Mouse (Mus musculus) liver, adult 2 months (tissue): ENCODE measurements at regions not wholly inside any gene's neighbourhood (a gene's known extent, or its start where the extent isn't known, plus 50 kb on each side); places are given as distances from the start of the nearest gene placed in this dataset.

Experiments
- DNase-seq: peaks from one replicate; pipeline ENCODE4 v3.0.0-alpha.2; 2011; ENCODE audit warnings: low read depth, low spot score; ENCODE audit errors: extremely low read depth
- H3K27ac ChIP-seq: fragments of 200-500 bp; replicated peaks from 2 replicates; pipeline ENCODE4 v1.5.1; 2012; ENCODE audit warnings: low read depth, mild to moderate bottlenecking, control low read depth, inconsistent platforms, low read length; ENCODE audit not compliant: insufficient read depth
- H3K27me3 ChIP-seq: fragments of 200-500 bp; 2 replicates; pipeline ENCODE4 v1.6.1; 2012; ENCODE audit warnings: mild to moderate bottlenecking, moderate library complexity, low read length, inconsistent platforms; ENCODE audit not compliant: control insufficient read depth, insufficient read depth
- H3K36me3 ChIP-seq: fragments of 200-500 bp; 2 replicates; pipeline ENCODE4 v1.6.1; 2012; ENCODE audit warnings: low read length, inconsistent platforms; ENCODE audit not compliant: control insufficient read depth, insufficient read depth
- H3K4me1 ChIP-seq: fragments of 200-500 bp; 2 replicates; pipeline ENCODE4 v1.6.1; 2011; ENCODE audit warnings: low read length; ENCODE audit not compliant: control insufficient read depth, insufficient read depth
- H3K4me3 ChIP-seq: fragments of 200-500 bp; 2 replicates; pipeline ENCODE4 v1.5.1; 2011; ENCODE audit warnings: low read depth, mild to moderate bottlenecking, control low read depth, low read length, moderate library complexity; ENCODE audit not compliant: insufficient read depth
- H3K79me2 ChIP-seq: fragments of 200-500 bp; 2 replicates; pipeline ENCODE4 v1.6.1; 2012; ENCODE audit warnings: inconsistent platforms, mild to moderate bottlenecking, low read length, moderate library complexity; ENCODE audit not compliant: control insufficient read depth, insufficient read depth
- H3K9ac ChIP-seq: fragments of 200-500 bp; 2 replicates; pipeline ENCODE4 v1.6.1; 2012; ENCODE audit warnings: low read depth, mild to moderate bottlenecking, control low read depth, inconsistent platforms, low read length
- CTCF ChIP-seq: fragments of 200-500 bp; IDR thresholded peaks from 2 replicates; pipeline ENCODE4 v1.5.1; 2011; ENCODE audit warnings: low read depth, low read length, control low read depth
- POLR2A ChIP-seq: fragments of 200-500 bp; IDR thresholded peaks from 2 replicates; pipeline ENCODE4 v1.6.1; 2011; ENCODE audit warnings: low read length, control low read depth; ENCODE audit not compliant: insufficient read depth; ENCODE audit errors: extremely low read depth
- WGBS: fragments of 180-500 bp; shearing (Covaris S2); methylation state at CpG from one replicate; pipeline ENCODE4 v1.1.7; 2018; 5-methylcytosine and 5-hydroxymethylcytosine counted together

DNA sequence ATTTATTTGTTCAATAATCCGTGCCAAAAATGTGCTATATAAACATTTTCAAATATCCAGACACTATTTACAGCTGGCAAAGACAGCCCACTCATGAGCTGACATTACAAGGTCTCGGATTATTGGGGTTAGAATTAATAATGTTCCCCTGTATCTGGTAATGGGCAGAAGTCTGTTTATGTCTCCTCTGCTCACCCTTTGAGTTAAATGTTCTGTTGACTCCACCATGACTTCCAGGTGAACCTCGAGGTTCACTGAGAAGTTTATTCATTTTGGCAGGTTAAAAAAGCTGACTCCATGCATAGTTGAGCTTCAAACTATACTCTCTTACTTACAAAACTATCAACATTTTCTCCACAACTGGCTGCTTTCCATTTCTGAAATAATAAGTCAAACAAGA, 732.6 kb upstream of the Alcam start:
- H3K27ac ChIP-seq: no peak overlapping the region
- H3K36me3 ChIP-seq: no peaks in the 10 kb centered on the region
- no peaks in the 10 kb centered on the region for H3K79me2 ChIP-seq
- no peak for DNase-seq
- no peak overlapping the region for H3K9ac ChIP-seq
- H3K4me1 ChIP-seq: no peaks in the 10 kb centered on the region
- no peaks in the 10 kb centered on the region for H3K27me3 ChIP-seq
- H3K4me3 ChIP-seq: no peak overlapping the region
- WGBS: 36% methylated on average over 3 of the region's 3 CpGs
- TF ChIP-seq CTCF: no peak
- TF ChIP-seq POLR2A: no peak

DNA sequence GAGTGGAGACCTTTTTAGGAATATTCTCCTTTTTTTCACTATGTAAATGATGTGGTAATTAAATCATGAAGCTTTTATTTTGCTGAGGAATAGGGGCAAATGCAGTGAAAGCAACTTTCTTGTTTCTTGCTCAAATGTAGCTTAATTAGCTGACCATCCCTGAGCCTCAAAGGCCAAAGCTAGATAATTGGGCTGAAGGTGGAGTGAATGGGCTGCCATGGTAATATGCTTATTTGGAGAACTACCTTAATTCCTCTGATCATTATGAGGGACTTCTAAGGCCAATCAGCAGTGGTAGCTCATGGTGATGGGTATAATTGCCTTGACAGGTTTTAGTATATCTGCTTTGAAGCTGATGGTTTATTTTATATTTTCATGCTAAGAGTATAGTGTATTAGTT, 702.5 kb upstream of the Alcam start:
- TF ChIP-seq POLR2A (no peak), CTCF (no peak)
- no peak for DNase-seq
- Histone ChIP-seq H3K36me3 (no peaks in the 10 kb centered on the region), H3K4me1 (no peaks in the 10 kb centered on the region), H3K79me2 (no peaks in the 10 kb centered on the region), H3K4me3 (no peak overlapping the region), H3K9ac (no peak overlapping the region), H3K27me3 (no peaks in the 10 kb centered on the region), H3K27ac (no peak overlapping the region)

DNA sequence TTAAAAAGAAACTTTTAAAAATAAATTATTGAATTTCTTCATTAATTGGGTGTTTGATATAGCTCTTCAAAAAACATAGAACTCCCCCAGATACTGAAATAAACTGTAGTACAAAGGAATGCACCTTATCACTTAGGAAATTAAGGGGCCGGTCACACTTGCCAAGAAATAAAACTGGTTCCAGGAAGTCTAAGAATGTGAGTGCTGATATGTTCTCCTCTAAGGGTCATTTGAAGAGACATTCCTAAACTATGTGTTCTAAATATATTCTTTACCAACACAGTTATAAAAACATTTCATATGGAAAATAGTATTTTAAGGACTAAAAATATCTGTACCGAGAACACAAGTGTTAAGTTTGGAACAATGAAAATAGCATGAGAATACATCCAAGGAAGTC, 676.8 kb upstream of the Alcam start:
- Histone ChIP-seq H3K4me3 (no peak overlapping the region), H3K9ac (no peak overlapping the region), H3K27me3 (no peaks in the 10 kb centered on the region), H3K79me2 (no peaks in the 10 kb centered on the region), H3K4me1 (no peaks in the 10 kb centered on the region), H3K27ac (no peak overlapping the region), H3K36me3 (no peaks in the 10 kb centered on the region)
- TF ChIP-seq CTCF (no peak), POLR2A (no peak)
- DNase-seq: peak; percentile 14
- 75% methylated on average over 2 of the region's 2 CpGs for WGBS

DNA sequence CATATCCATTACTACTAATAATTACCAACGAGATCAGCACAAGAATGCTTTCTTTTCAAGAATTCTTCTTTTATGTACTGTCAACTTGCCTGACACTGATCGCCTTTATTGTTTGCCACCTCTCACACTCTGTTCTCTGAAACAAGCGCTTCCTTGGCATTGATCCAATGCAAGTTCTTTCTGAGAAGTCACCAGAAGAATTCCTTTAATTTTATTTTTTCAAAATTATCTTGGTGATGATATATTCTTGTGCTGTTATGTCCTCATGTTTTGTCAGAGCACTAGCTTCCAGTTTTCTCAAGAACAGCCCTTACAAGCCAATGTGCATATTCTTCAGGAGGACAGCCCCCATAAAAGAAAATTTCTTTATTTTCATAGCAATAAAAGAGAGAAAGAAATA, 654.9 kb upstream of the Alcam start:
- no peak for DNase-seq
- Histone ChIP-seq H3K4me1 (no peaks in the 10 kb centered on the region), H3K27ac (no peak overlapping the region), H3K4me3 (no peak overlapping the region), H3K9ac (no peak overlapping the region), H3K27me3 (no peaks in the 10 kb centered on the region), H3K36me3 (no peaks in the 10 kb centered on the region), H3K79me2 (no peaks in the 10 kb centered on the region)
- no peak for TF ChIP-seq POLR2A
- TF ChIP-seq CTCF: no peak
- WGBS: 75% methylated on average over 3 of the region's 3 CpGs

DNA sequence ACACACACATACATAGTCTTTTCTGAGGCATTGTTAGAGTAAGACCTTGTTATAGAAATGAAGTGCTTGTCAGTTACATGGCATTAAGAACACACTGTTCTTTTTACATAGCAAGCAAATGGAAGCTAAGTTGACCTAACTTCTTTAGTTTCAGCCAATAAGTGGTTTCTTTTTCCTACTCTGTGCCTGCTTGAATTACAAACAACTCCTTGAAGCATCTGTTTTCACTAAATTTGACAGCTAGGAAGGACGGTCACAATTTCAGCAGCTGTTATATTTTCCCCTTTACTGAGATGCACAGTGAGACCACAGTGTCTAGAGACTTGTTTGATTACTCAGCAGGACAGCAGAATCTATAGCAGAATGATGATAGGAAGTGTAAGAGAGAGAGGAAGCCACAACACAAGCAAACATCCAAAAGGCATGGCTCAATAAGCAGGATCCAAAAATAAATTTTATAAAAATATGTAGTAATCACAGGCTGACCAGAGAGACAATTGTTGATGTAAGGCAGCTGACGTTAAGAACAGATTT, 641.6 kb upstream of the Alcam start:
- Histone ChIP-seq H3K79me2 (no peaks in the 10 kb centered on the region), H3K9ac (no peak overlapping the region), H3K4me1 (no peaks in the 10 kb centered on the region), H3K27ac (no peak overlapping the region), H3K4me3 (no peak overlapping the region), H3K36me3 (no peaks in the 10 kb centered on the region), H3K27me3 (no peaks in the 10 kb centered on the region)
- TF ChIP-seq CTCF (no peak), POLR2A (no peak)
- no peak for DNase-seq
- WGBS: 65% methylated on average over 2 of the region's 2 CpGs

DNA sequence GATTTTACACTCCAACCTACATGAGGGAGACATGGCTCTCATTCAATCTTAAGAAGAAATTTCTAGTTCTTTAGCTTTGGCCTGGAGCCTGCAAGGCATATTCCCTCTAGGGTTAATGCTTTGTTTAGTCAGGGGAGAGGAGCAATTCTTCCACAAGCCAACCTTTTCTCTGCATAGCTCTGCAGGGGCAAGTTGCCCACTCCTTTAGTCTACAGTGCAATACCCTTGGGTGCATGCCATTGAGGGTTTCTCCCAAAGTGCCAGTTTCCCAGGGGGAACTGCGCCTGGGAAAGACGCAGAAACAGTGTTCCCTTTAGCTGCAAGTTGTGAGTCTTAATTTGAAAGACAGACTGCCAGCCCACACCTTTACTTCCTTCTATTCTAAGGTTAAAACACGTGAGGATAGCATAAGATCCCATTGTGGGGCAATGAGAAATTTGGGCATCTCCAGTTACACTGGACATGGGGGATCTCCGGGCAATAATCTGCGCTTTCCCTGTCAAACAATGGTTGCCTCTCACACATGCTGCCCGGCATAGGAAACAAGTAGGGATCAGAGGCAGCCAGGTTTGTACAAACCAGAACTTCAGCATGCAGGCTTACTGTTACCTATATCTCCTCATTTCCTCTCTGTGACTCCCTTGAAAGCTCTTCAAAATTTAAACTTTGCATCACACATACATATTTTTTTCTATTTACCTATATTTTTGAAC, 620.1 kb upstream of the Alcam start:
- H3K9ac ChIP-seq: no peak overlapping the region
- no peaks in the 10 kb centered on the region for H3K36me3 ChIP-seq
- no peaks in the 10 kb centered on the region for H3K79me2 ChIP-seq
- 74% methylated on average over 6 of the region's 6 CpGs for WGBS
- no peak overlapping the region for H3K27ac ChIP-seq
- DNase-seq: no peak
- H3K4me1 ChIP-seq: no peaks in the 10 kb centered on the region
- no peak overlapping the region for H3K4me3 ChIP-seq
- no peak for TF ChIP-seq CTCF
- TF ChIP-seq POLR2A: no peak
- H3K27me3 ChIP-seq: no peaks in the 10 kb centered on the region
